ENCODE assay signal across 8 mouse cellular contexts in the genomic region with DNA sequence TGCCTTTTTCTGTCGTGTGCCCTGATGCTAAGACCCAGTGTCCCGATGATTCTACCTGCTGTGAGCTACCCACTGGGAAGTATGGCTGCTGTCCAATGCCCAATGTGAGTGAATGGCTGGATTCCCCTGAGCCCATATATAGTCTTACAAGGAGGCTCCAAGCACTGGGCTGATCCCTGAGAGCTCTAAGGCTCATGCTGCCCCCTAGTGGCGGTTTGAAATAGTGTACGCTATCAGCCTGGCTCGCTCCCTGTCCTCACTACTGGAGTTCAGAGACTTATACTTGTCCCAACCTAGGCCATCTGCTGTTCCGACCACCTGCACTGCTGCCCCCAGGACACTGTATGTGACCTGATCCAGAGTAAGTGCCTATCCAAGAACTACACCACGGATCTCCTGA. TPM values are rescaled to one million over a fixed set of nuclear protein-coding genes. Genes with fewer than 3 reads are reported as not detected.
DNase-seq lines count a peak whose midpoint lies in the region; ATAC-seq and TF ChIP-seq lines count a peak whose summit lies in the region.

No protein-coding gene starts in this region.

- 13% methylated on average over 7 of the region's 7 CpGs for WGBS in forebrain, embryonic 12.5 days
- WGBS in hindbrain, embryonic 10.5 days: 10% methylated on average over 7 of the region's 7 CpGs

- DNase-seq in CH12.LX (ENCODE audit: extremely low read depth): peak; percentile 97
- DNase-seq in brain, adult 2 months (ENCODE audit: low read depth, low spot score): peak; percentile 94
- DNase-seq in hindbrain, embryonic 10.5 days (ENCODE audit: low spot score): peak; percentile 87
- peak; percentile 93 to 95 for DNase-seq in layer of hippocampus, postnatal 10 days (ENCODE audit: low spot score in 2 of 2)
- peak; percentile 93 for DNase-seq in lung, postnatal 36 days
- peak; percentile 99 for DNase-seq in retina, embryonic 14.5 days (ENCODE audit: low spot score)
- DNase-seq in thymus, postnatal 25 days: peak; percentile 77

- ATAC-seq in forebrain, embryonic 12.5 days (ENCODE audit: low FRiP score): peak; percentile 40

- no peak overlapping the region for H3K9ac ChIP-seq in CH12.LX (ENCODE audit: insufficient read depth, low read depth)
- no peak overlapping the region for H3K9ac ChIP-seq in forebrain, embryonic 12.5 days

- H3K27me3 ChIP-seq in CH12.LX (replicated peaks): no peaks in the 10 kb centered on the region
- H3K27me3 ChIP-seq in forebrain, embryonic 12.5 days: peaks cover 16% of the 10 kb centered on the region
- H3K27me3 ChIP-seq in hindbrain, embryonic 10.5 days (ENCODE audit: insufficient read depth, poor library complexity, severe bottlenecking): peaks cover 35% of the 10 kb centered on the region

- peaks cover 27 to 47% of the 10 kb centered on the region in 2 experiments for H3K4me1 ChIP-seq in CH12.LX (ENCODE audit: control insufficient read depth in 1 of 2, insufficient read depth in 2 of 2)
- H3K4me1 ChIP-seq in forebrain, embryonic 12.5 days: peaks cover 40% of the 10 kb centered on the region
- peaks cover 66% of the 10 kb centered on the region for H3K4me1 ChIP-seq in hindbrain, embryonic 10.5 days (replicated peaks)

- TF ChIP-seq RAD21 in CH12.LX (IDR thresholded peaks at IDR 0.05; ENCODE audit: low read depth, low read length): peak; percentile 96

- peaks cover 24 to 47% of the 10 kb centered on the region in 2 experiments for H3K36me3 ChIP-seq in CH12.LX (replicated peaks in 1 of 2; ENCODE audit: control insufficient read depth in 1 of 2, insufficient read depth in 1 of 2, low read length in 1 of 2)
- peaks cover 53% of the 10 kb centered on the region for H3K36me3 ChIP-seq in forebrain, embryonic 12.5 days (replicated peaks)
- H3K36me3 ChIP-seq in hindbrain, embryonic 10.5 days: peaks cover 65% of the 10 kb centered on the region

- no peak for TF ChIP-seq EP300 in CH12.LX (IDR thresholded peaks at IDR 0.05; ENCODE audit: low read length)

- no peak for TF ChIP-seq POLR2A in CH12.LX (IDR thresholded peaks at IDR 0.05; ENCODE audit: low read depth, low read length)

- H3K4me2 ChIP-seq in CH12.LX (ENCODE audit: insufficient read depth, low read depth, poor library complexity, severe bottlenecking): no peak overlapping the region
- no peak overlapping the region for H3K4me2 ChIP-seq in forebrain, embryonic 12.5 days

- in situ Hi-C loops in CH12.LX (cut with MboI; ENCODE audit: low pct_ligation_motif_present, low pct_unique_long_range_greater_than_20kb, low sequenced_read_pairs): loop anchor here (5.0 kb wide), 1 partner anchor 132 kb away; no protein-coding TSS in a partner anchor

- peak overlapping the region in 1 of 3 experiments; percentile 60 for H3K4me3 ChIP-seq in CH12.LX (replicated peaks in 1 of 3; ENCODE audit: low read depth in 2 of 3, low read length in 2 of 3, poor library complexity in 1 of 3)
- H3K4me3 ChIP-seq in forebrain, embryonic 12.5 days (replicated peaks): no peak overlapping the region
- H3K4me3 ChIP-seq in hindbrain, embryonic 10.5 days: no peak overlapping the region

- H3K79me2 ChIP-seq in CH12.LX (replicated peaks; ENCODE audit: control insufficient read depth, extremely low read depth, insufficient read depth, poor library complexity, severe bottlenecking): no peaks in the 10 kb centered on the region

- dilution Hi-C loops in CH12.LX (cut with MboI; ENCODE audit: extremely low pct_ligation_motif_present, extremely low pct_unique_long_range_greater_than_20kb, low sequenced_read_pairs): no loop called here

- peaks cover 29% of the 10 kb centered on the region for H3K9me3 ChIP-seq in CH12.LX (replicated peaks; ENCODE audit: low read length)
- no peaks in the 10 kb centered on the region for H3K9me3 ChIP-seq in forebrain, embryonic 12.5 days
- no peaks in the 10 kb centered on the region for H3K9me3 ChIP-seq in hindbrain, embryonic 10.5 days

- peak; percentile 95 to 97 for TF ChIP-seq CTCF in CH12.LX (conservative IDR thresholded peaks at IDR 0.05 in 1 of 2, IDR thresholded peaks at IDR 0.05 in 1 of 2; ENCODE audit: low read depth in 2 of 2, low read length in 2 of 2)

- H3K27ac ChIP-seq in CH12.LX (ENCODE audit: insufficient read depth, low read depth): no peak overlapping the region
- no peak overlapping the region for H3K27ac ChIP-seq in forebrain, embryonic 12.5 days
- no peak overlapping the region for H3K27ac ChIP-seq in hindbrain, embryonic 10.5 days

TF ChIP-seq in CH12.LX, 34 proteins besides CTCF, POLR2A, EP300 and RAD21 (continues in another document):
- peak; percentile 44; the same call in 1 of the 2 replicates for TF ChIP-seq TCF12 (IDR thresholded peaks at IDR 0.05; ENCODE audit: low read depth, low read length)
- TF ChIP-seq PAX5 (IDR thresholded peaks at IDR 0.05; ENCODE audit: low read length): no peak
- TF ChIP-seq POLR2AphosphoS2 (IDR thresholded peaks at IDR 0.05; ENCODE audit: low read depth, low read length): no peak
- peak; percentile 41; the same call in 1 of the 2 replicates for TF ChIP-seq IRF4 (IDR thresholded peaks at IDR 0.05; ENCODE audit: low read depth, low read length)
- TF ChIP-seq ZMIZ1 (IDR thresholded peaks at IDR 0.05; ENCODE audit: low read depth, low read length): no peak
- peak; percentile 71; the same call in 1 of the 2 replicates for TF ChIP-seq SIN3A (IDR thresholded peaks at IDR 0.05; ENCODE audit: low read length)
- no peak; the same call in 1 of the 2 replicates for TF ChIP-seq MAX (IDR thresholded peaks at IDR 0.05; ENCODE audit: low read length)
- no peak for TF ChIP-seq HCFC1 (IDR thresholded peaks at IDR 0.05; ENCODE audit: low read depth, low read length)
- TF ChIP-seq NRF1 (IDR thresholded peaks at IDR 0.05; ENCODE audit: low read depth, low read length): no peak
- 0 out of 2 replicates have a peak, but pooled peaks have one; percentile 22 for TF ChIP-seq TBP (conservative IDR thresholded peaks at IDR 0.05; ENCODE audit: low read depth, low read length)
- TF ChIP-seq ETS1 (conservative IDR thresholded peaks at IDR 0.05; ENCODE audit: low read depth, low read length): peak; percentile 6; the same call in 1 of the 2 replicates
- TF ChIP-seq JUN (IDR thresholded peaks at IDR 0.05; ENCODE audit: insufficient read depth, low read depth, low read length): no peak
- peak; percentile 65; the same call in 1 of the 2 replicates for TF ChIP-seq MEF2A (IDR thresholded peaks at IDR 0.05; ENCODE audit: borderline replicate concordance, low read depth, low read length)
- TF ChIP-seq ZNF384 (IDR thresholded peaks at IDR 0.05; ENCODE audit: low read depth, low read length): no peak
- TF ChIP-seq SMC3 (IDR thresholded peaks at IDR 0.05; ENCODE audit: low read depth, low read length): peak; percentile 93
- TF ChIP-seq USF1 (IDR thresholded peaks at IDR 0.05; ENCODE audit: low read depth, low read length): no peak
- TF ChIP-seq MAFK (IDR thresholded peaks at IDR 0.05; ENCODE audit: insufficient replicate concordance, low read length): no peak
- TF ChIP-seq CHD2 (IDR thresholded peaks at IDR 0.05; ENCODE audit: low read length): no peak
- no peak for TF ChIP-seq GABPA (IDR thresholded peaks at IDR 0.05; ENCODE audit: insufficient replicate concordance, low read depth, low read length)
- no peak for TF ChIP-seq MAZ (IDR thresholded peaks at IDR 0.05; ENCODE audit: low read depth, low read length)
- no peak for TF ChIP-seq USF2 (conservative IDR thresholded peaks at IDR 0.05; ENCODE audit: low read depth, low read length)
- TF ChIP-seq KAT2A (IDR thresholded peaks at IDR 0.05; ENCODE audit: insufficient replicate concordance, low read length): no peak
- no peak for TF ChIP-seq CHD1 (IDR thresholded peaks at IDR 0.05; ENCODE audit: low read depth, low read length)
- peak; percentile 36; the same call in 1 of the 2 replicates for TF ChIP-seq BHLHE40 (IDR thresholded peaks at IDR 0.05; ENCODE audit: low read depth, low read length)

RNA-seq across cellular contexts. Expression of a gene that starts 4.3 kb away (rescaled TPM):
- 106 and 165 TPM in 2 replicates for total RNA-seq in CH12.LX (2012; rRNA removed)
- total RNA-seq in CH12.LX (2014; rRNA removed): 63.7 and 80.6 TPM in 2 replicates
- polyA plus RNA-seq in CH12.LX (2012; ENCODE audit: insufficient read length, low read depth): 420 and 453 TPM in 2 replicates
- 55.5 and 57.6 TPM in 2 replicates for polyA plus RNA-seq in forebrain, embryonic 12.5 days (2016; fragmentation: Nextera tagmentation; extraction: Ambion mirVana)
- 76.8 and 88.9 TPM in 2 replicates for polyA plus RNA-seq in hindbrain, embryonic 10.5 days (2016; fragmentation: Nextera tagmentation; extraction: Ambion mirVana)
- 10 to 100 TPM; 81.8 to 83.7 TPM for total RNA-seq in layer of hippocampus, postnatal 10 days (2021)

RNA-seq across cellular contexts. Expression of a gene that starts 13.1 kb away (rescaled TPM):
- total RNA-seq in CH12.LX (2012; rRNA removed) (not detected in 2 replicates), CH12.LX (2014; rRNA removed) (not detected in 2 replicates)
- polyA plus RNA-seq in CH12.LX (2012; ENCODE audit: insufficient read length, low read depth): not detected in 2 replicates
- polyA plus RNA-seq in forebrain, embryonic 12.5 days (2016; fragmentation: Nextera tagmentation; extraction: Ambion mirVana): 13.3 and 15.2 TPM in 2 replicates
- polyA plus RNA-seq in hindbrain, embryonic 10.5 days (2016; fragmentation: Nextera tagmentation; extraction: Ambion mirVana): 5.2 and 8.3 TPM in 2 replicates
- total RNA-seq in layer of hippocampus, postnatal 10 days (2021): 100 to 1,000 TPM; 115 TPM

RNA-seq across cellular contexts. Expression of a gene that starts 26.7 kb away (rescaled TPM):
- total RNA-seq in CH12.LX (2012; rRNA removed) (169 and 199 TPM in 2 replicates), CH12.LX (2014; rRNA removed) (108 and 112 TPM in 2 replicates)
- 198 and 226 TPM in 2 replicates for polyA plus RNA-seq in CH12.LX (2012; ENCODE audit: insufficient read length, low read depth)
- polyA plus RNA-seq in forebrain, embryonic 12.5 days (2016; fragmentation: Nextera tagmentation; extraction: Ambion mirVana): 173 TPM in 2 replicates
- 236 TPM in 2 replicates for polyA plus RNA-seq in hindbrain, embryonic 10.5 days (2016; fragmentation: Nextera tagmentation; extraction: Ambion mirVana)
- total RNA-seq in layer of hippocampus, postnatal 10 days (2021): 10 to 100 TPM; 74.8 to 80.1 TPM

RNA-seq across cellular contexts. Expression of a gene that starts 35.5 kb away (rescaled TPM):
- total RNA-seq in CH12.LX (2012; rRNA removed) (2.2 and 3.0 TPM in 2 replicates), CH12.LX (2014; rRNA removed) (0.81 and 0.95 TPM in 2 replicates)
- polyA plus RNA-seq in CH12.LX (2012; ENCODE audit: insufficient read length, low read depth): 2.3 and 3.6 TPM in 2 replicates
- polyA plus RNA-seq in forebrain, embryonic 12.5 days (2016; fragmentation: Nextera tagmentation; extraction: Ambion mirVana): 3.5 and 4.5 TPM in 2 replicates
- 5.6 and 8.3 TPM in 2 replicates for polyA plus RNA-seq in hindbrain, embryonic 10.5 days (2016; fragmentation: Nextera tagmentation; extraction: Ambion mirVana)
- total RNA-seq in layer of hippocampus, postnatal 10 days (2021): 1 to 10 TPM; 3.6 to 3.7 TPM

RNA-seq across cellular contexts. Expression of a gene that starts 41.2 kb away (rescaled TPM):
- 9.0 and 16.3 TPM in 2 replicates for total RNA-seq in CH12.LX (2012; rRNA removed)
- 1.3 and 1.4 TPM in 2 replicates for total RNA-seq in CH12.LX (2014; rRNA removed)
- 3.3 and 4.8 TPM in 2 replicates for polyA plus RNA-seq in CH12.LX (2012; ENCODE audit: insufficient read length, low read depth)
- 103 and 113 TPM in 2 replicates for polyA plus RNA-seq in forebrain, embryonic 12.5 days (2016; fragmentation: Nextera tagmentation; extraction: Ambion mirVana)
- polyA plus RNA-seq in hindbrain, embryonic 10.5 days (2016; fragmentation: Nextera tagmentation; extraction: Ambion mirVana): 23.5 and 57.0 TPM in 2 replicates
- 100 to 1,000 TPM; 356 to 431 TPM for total RNA-seq in layer of hippocampus, postnatal 10 days (2021)
